Mouse (Mus musculus): ENCODE results near the gene Gramd2. TPM values are rescaled to one million over a fixed set of nuclear protein-coding genes. Genes with fewer than 3 reads are reported as not detected.
"Not testable (repeated sequence)": the region's sequence is repeated elsewhere in the genome, so short reads cannot be mapped to it uniquely, and the experiment has no call there.

Gramd2 gene
- polyA plus RNA-seq, 1 experiment = not detected

DNA sequence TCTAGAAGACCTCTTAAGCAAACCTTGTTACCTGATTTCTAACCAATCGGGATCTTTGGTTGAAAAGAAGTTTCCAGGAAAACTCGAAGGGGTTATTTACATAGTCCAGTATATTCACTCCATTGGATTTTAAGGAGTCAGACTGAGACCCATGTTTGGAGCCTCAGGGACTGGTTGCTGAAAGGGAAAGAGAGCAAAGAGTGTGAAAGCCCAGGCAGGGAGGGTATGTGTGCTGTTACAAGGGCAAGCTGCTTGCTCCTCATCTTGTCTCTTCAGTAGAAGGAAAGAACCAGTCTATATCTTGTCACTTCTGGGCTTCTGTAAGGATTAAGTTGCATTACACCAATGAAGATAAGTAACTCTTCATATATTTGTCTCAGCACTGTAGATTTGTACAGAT lies 72.0 kb downstream of the Gramd2 start:
- H3K4me1 ChIP-seq (ENCODE audit: control insufficient read depth, insufficient read depth, low read length) = peaks cover 14% of the 10 kb centered on the region
- TF ChIP-seq POLR2A (IDR thresholded peaks at IDR 0.05; ENCODE audit: borderline replicate concordance, low read depth, low read length) = no peak
- TF ChIP-seq CTCF (IDR thresholded peaks at IDR 0.05; ENCODE audit: low read depth, low read length) = no peak
- H3K27ac ChIP-seq (ENCODE audit: insufficient read depth, low read depth, low read length) = no peak overlapping the region
- H3K4me3 ChIP-seq (ENCODE audit: insufficient read depth, low read length) = peak overlapping the region; percentile 87

GRCm38 (mm10) chr9:59755199-59755598 lies 75.3 kb downstream of the Gramd2 start:
- no peak overlapping the region for H3K27ac ChIP-seq (ENCODE audit: insufficient read depth, low read depth, low read length)
- H3K4me1 ChIP-seq (ENCODE audit: control insufficient read depth, insufficient read depth, low read length) = peaks cover 7% of the 10 kb centered on the region
- H3K4me3 ChIP-seq (ENCODE audit: insufficient read depth, low read length) = no peak overlapping the region
- TF ChIP-seq CTCF (IDR thresholded peaks at IDR 0.05; ENCODE audit: low read depth, low read length) = no peak
- no peak for TF ChIP-seq POLR2A (IDR thresholded peaks at IDR 0.05; ENCODE audit: borderline replicate concordance, low read depth, low read length)

GRCm38 (mm10) chr9:59757016-59757415 lies 77.1 kb downstream of the Gramd2 start:
- not testable (repeated sequence) for H3K27ac ChIP-seq (ENCODE audit: insufficient read depth, low read depth, low read length); H3K4me3 ChIP-seq (ENCODE audit: insufficient read depth, low read length); H3K4me1 ChIP-seq (ENCODE audit: control insufficient read depth, insufficient read depth, low read length)

DNA sequence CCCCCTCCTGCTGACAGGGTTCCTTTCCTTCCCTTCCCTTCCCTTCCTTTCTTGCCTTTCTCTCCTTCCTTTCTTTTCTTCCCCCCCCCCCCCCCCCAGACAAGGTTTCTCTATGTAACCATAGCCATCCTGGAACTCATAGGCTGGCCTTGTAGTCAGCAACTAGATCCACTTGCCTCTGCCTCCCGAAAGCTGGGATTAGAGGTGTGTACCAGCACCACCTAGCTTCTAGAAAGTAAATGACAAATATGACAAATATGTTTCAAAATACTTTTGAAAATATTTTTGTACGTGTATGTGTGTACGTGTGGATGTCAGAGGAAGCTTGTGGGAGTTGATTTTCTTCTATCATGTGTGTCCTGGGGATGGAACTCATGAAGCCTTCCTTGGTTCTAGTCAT lies 80.6 kb downstream of the Gramd2 start:
- Histone ChIP-seq H3K27ac (ENCODE audit: insufficient read depth, low read depth, low read length) (no peak overlapping the region), H3K4me3 (ENCODE audit: insufficient read depth, low read length) (no peak overlapping the region), H3K4me1 (ENCODE audit: control insufficient read depth, insufficient read depth, low read length) (peaks cover 6% of the 10 kb centered on the region)
- TF ChIP-seq CTCF (IDR thresholded peaks at IDR 0.05; ENCODE audit: low read depth, low read length) (no peak), POLR2A (IDR thresholded peaks at IDR 0.05; ENCODE audit: borderline replicate concordance, low read depth, low read length) (no peak)

DNA sequence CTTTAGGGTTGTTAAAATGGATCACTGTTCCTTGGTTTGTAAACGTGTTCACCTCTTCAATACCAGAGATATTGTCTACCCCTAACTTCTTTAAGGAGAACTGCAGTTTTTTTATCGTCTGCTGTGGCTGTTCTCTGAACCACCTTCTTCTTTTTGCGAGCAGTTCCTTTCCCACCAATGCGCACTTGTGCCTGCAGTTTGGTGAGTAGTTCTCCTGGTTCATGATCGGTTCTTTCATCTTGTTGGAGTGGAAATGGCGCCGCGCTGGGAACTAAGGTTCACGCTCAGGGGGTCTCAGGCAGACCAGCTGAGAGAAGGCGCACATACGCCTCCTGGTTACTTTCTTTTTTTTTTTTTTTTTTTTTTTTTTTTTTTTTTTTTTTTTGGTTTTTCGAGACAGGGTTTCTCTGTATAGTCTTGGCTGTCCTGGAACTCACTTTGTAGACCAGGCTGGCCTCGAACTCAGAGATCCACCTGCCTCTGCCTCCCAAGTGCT lies 87.1 kb downstream of the Gramd2 start:
- not testable (repeated sequence) for H3K4me3 ChIP-seq (ENCODE audit: insufficient read depth, low read length); H3K27ac ChIP-seq (ENCODE audit: insufficient read depth, low read depth, low read length); H3K4me1 ChIP-seq (ENCODE audit: control insufficient read depth, insufficient read depth, low read length)

Other genes with a start within 250 kb of the Gramd2 start
- gene Arih1, start 193.5 kb upstream of the Gramd2 start, polyA plus RNA-seq (2012; ENCODE audit: insufficient read depth, insufficient read length, missing spikeins) = 53.4 and 55.1 TPM in 2 replicates
- gene Hexa, start 140.6 kb upstream of the Gramd2 start, polyA plus RNA-seq (2012; ENCODE audit: insufficient read depth, insufficient read length, missing spikeins) = 952 and 993 TPM in 2 replicates
- 1.3 and 1.6 TPM in 2 replicates for gene Tmem202, start 140.3 kb upstream of the Gramd2 start, polyA plus RNA-seq (2012; ENCODE audit: insufficient read depth, insufficient read length, missing spikeins)
- not detected in 2 replicates for gene Celf6, start 102.2 kb upstream of the Gramd2 start, polyA plus RNA-seq (2012; ENCODE audit: insufficient read depth, insufficient read length, missing spikeins)
- 32.3 and 37.4 TPM in 2 replicates for gene Parp6, start 62.9 kb upstream of the Gramd2 start, polyA plus RNA-seq (2012; ENCODE audit: insufficient read depth, insufficient read length, missing spikeins)
- gene Pkm, start 23.8 kb upstream of the Gramd2 start, polyA plus RNA-seq (2012; ENCODE audit: insufficient read depth, insufficient read length, missing spikeins) = 1,076 and 1,171 TPM in 2 replicates
- 6.4 and 7.9 TPM in 2 replicates for gene Senp8, start 70.6 kb downstream of the Gramd2 start, polyA plus RNA-seq (2012; ENCODE audit: insufficient read depth, insufficient read length, missing spikeins)
- 10.2 and 13.1 TPM in 2 replicates for gene Myo9a, start 70.8 kb downstream of the Gramd2 start, polyA plus RNA-seq (2012; ENCODE audit: insufficient read depth, insufficient read length, missing spikeins)